Mouse (Mus musculus) colon, adult 2 months (tissue): Measurements from ENCODE around the gene Trap1a. TPM values are rescaled to one million over a fixed set of nuclear protein-coding genes. Genes with fewer than 3 reads are reported as not detected.

Experiments used
- polyA plus RNA-seq: library from polyadenylated mRNA; depleted of rRNA; stranded (reverse); fragments of >200 nt; gene quantifications from 2 replicates; pipeline ENCODE4 v1.2.3, GENCODE M21; 2012; rRNA removed

Gene Trap1a
- polyA plus RNA-seq, result not detected in 2 replicates

DNA sequence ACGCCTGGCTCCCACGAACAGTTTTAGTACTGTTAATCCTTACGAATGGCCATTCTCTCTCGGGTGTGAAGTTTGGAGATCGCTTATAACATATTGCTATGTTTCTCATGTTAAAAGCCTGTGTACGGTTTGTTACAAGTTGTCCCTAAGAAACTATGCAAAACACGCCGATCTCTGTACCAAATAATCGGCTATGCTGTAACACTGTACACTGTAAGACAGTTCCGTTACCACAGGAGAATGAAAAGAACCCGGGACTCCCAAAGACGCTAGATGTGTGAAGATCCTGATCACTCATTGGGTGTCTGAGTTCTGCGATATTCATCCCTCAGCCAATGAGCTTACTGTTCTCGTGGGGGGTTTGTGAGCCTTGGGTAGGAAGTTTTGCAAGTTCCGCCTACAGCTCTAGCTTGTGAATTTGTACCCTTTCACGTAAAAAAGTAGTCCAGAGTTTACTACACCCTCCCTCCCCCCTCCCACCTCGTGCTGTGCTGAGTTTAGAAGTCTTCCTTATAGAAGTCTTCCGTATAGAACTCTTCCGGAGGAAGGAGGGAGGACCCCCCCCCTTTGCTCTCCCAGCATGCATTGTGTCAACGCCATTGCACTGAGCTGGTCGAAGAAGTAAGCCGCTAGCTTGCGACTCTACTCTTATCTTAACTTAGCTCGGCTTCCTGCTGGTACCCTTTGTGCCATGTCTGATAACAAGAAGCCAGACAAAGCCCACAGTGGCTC lies at the start of gene Trap1a:
Trap1a (plus strand) TSS at position 421 of the 732 bp plus-strand sequence.

Other genes starting within 250 kb of the Trap1a start
- gene Serpina7, start 248.4 kb upstream of the Trap1a start, polyA plus RNA-seq, result not detected in 2 replicates
- not detected in 2 replicates for gene 4930513O06Rik, start 247.4 kb upstream of the Trap1a start, polyA plus RNA-seq
- gene 4933428M09Rik, start 154.5 kb upstream of the Trap1a start, polyA plus RNA-seq, result not detected in 2 replicates
- gene Mum1l1, start 123.6 kb upstream of the Trap1a start, polyA plus RNA-seq, result not detected in 2 replicates
- 0.31 and 0.36 TPM in 2 replicates for gene D330045A20Rik, start 146.7 kb downstream of the Trap1a start, polyA plus RNA-seq
- 31.9 and 37.0 TPM in 2 replicates for gene Rnf128, start 229.6 kb downstream of the Trap1a start, polyA plus RNA-seq